Mouse (Mus musculus) kidney, embryonic 16.5 days (tissue): ENCODE results near the gene Ptprm. TPM values are rescaled to one million over a fixed set of nuclear protein-coding genes. Genes with fewer than 3 reads are reported as not detected.

Experiments
- ATAC-seq: fragments of 200-750 bp; cut with Nextera tagmentation; 2 replicates; pipeline ENCODE4 v1.8.0; 2017; ENCODE audit warnings: moderate TSS enrichment; ENCODE audit not compliant: low FRiP score, low TSS enrichment
- H3K27ac ChIP-seq: fragments of 300-500 bp; sonication (generic); 2 replicates; pipeline ENCODE4 v1.5.1; 2014; ENCODE audit warnings: low read length
- H3K27me3 ChIP-seq: fragments of 300-500 bp; sonication (generic); 2 replicates; pipeline ENCODE4 v1.6.1; 2014; ENCODE audit warnings: low read length, control low read depth, mixed read lengths; ENCODE audit not compliant: insufficient read depth
- H3K36me3 ChIP-seq: fragments of 300-500 bp; sonication (generic); 2 replicates; pipeline ENCODE4 v1.6.1; 2014; ENCODE audit warnings: low read length, control low read depth, mixed read lengths; ENCODE audit not compliant: insufficient read depth
- H3K4me1 ChIP-seq: fragments of 300-500 bp; sonication (generic); 2 replicates; pipeline ENCODE4 v1.6.1; 2014; ENCODE audit warnings: low read length, control low read depth, mixed read lengths; ENCODE audit not compliant: insufficient read depth
- H3K4me2 ChIP-seq: fragments of 300-500 bp; sonication (generic); replicated peaks from 2 replicates; pipeline ENCODE4 v1.6.1; 2014; ENCODE audit warnings: low read depth, low read length
- H3K4me3 ChIP-seq: fragments of 300-500 bp; sonication (generic); 2 replicates; pipeline ENCODE4 v1.5.1; 2014; ENCODE audit warnings: mild to moderate bottlenecking, low read length
- H3K9ac ChIP-seq: fragments of 300-500 bp; sonication (generic); replicated peaks from 2 replicates; pipeline ENCODE4 v1.6.1; 2014; ENCODE audit warnings: low read length
- H3K9me3 ChIP-seq: fragments of 300-500 bp; sonication (generic); 2 replicates; pipeline ENCODE4 v1.6.1; 2016; ENCODE audit warnings: low read length, control low read depth
- WGBS: fragments of 180-500 bp; shearing (Covaris S2); extraction: QIAGEN DNeasy Blood & Tissue Kit; methylation state at CpG from one replicate; pipeline ENCODE4 v1.1.7; 2014; 5-methylcytosine and 5-hydroxymethylcytosine counted together
- polyA plus RNA-seq: library from polyadenylated mRNA; unstranded; fragments of >200 nt; fragmentation: Nextera tagmentation; extraction: Ambion mirVana; gene quantifications from 2 replicates; pipeline ENCODE4 v1.2.1, GENCODE M21; 2015

Ptprm gene
- polyA plus RNA-seq, 1 experiment from 2014 or later, result 17.3 TPM

DNA sequence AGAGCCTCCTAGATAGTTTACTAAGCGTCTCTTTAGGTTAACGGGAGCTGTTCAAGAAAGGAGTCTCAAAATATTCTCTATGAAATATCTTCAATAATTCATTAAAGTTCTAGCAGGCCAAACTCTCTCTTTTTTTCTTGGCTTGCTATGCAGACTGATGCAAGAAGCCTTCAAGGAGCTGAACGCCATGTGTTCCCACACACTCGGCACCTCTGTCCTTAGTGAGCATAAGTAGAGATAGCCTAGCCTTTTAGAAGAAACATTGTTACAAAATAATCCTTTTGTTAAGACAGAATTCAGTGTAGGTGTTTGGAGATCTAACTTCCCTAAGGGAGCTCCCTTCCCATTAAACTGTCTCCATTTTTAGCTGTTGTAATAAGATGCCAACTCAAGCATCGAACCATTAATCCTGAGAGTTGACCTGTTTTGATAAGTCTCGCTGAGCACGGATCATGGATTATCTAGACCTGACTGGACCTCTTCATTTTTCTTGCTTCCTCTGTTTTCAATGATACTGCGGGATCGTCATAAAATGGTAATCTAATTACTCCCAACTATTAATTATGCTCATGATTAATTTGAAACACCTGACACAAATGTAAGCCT lies 85.7 kb downstream of the Ptprm start:
- WGBS, result 37% methylated on average over 9 of the region's 9 CpGs
- peak overlapping the region; percentile 37 for H3K27ac ChIP-seq
- H3K27me3 ChIP-seq, result no peaks in the 10 kb centered on the region
- H3K9me3 ChIP-seq, result no peaks in the 10 kb centered on the region
- no peak overlapping the region for H3K4me3 ChIP-seq
- no peak overlapping the region for H3K9ac ChIP-seq
- no peak overlapping the region for H3K4me2 ChIP-seq
- peaks cover 15% of the 10 kb centered on the region for H3K4me1 ChIP-seq
- peak; percentile 50; the same call in 1 of the 2 replicates for ATAC-seq
- H3K36me3 ChIP-seq, result no peaks in the 10 kb centered on the region

DNA sequence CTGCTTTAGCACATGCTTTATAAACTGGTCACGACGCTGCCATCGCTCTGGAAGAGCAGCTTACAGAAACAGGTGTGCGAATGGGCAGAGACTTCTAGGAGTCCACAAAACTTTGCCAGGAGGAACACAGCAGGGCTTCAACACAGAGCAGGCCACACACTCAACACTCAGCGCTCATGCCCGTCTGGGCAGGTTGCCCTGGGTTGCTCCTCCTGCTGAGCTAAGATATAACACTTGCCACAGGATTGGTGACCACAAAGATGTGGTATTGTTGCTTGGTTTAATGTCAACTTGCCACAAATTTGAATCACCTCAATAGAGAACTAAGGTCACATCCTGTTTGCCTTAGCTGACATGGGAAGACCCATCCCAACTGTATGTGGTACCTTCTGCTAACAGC lies 88.0 kb downstream of the Ptprm start:
- H3K9me3 ChIP-seq, result no peaks in the 10 kb centered on the region
- no peaks in the 10 kb centered on the region for H3K27me3 ChIP-seq
- peaks cover 15% of the 10 kb centered on the region for H3K4me1 ChIP-seq
- H3K36me3 ChIP-seq, result no peaks in the 10 kb centered on the region
- 94% methylated on average over 6 of the region's 6 CpGs for WGBS
- H3K27ac ChIP-seq, result no peak overlapping the region
- no peak overlapping the region for H3K4me3 ChIP-seq
- H3K9ac ChIP-seq, result no peak overlapping the region
- no peak for ATAC-seq
- no peak overlapping the region for H3K4me2 ChIP-seq

DNA sequence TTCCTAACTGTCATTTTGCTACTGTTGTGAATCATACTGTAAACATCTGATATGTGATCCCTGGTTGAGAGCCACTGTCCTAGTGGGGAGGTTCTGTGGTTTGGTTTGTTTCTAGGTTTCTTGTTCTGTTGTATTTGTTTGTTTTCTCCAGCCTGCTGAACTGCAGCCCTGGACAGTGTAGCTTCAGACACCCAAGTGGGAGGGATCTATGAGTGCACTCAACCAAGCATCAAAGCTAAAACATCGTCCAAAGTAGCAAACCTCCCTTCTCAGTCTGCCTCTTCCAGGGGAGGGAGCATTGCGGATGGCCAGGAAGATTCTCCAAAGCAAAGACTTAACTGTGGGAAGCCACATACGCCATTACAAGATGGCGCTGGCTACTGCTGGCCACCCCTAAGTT lies 88.7 kb downstream of the Ptprm start:
- H3K9ac ChIP-seq, result no peak overlapping the region
- no peak overlapping the region for H3K4me2 ChIP-seq
- H3K36me3 ChIP-seq, result no peaks in the 10 kb centered on the region
- H3K9me3 ChIP-seq, result no peaks in the 10 kb centered on the region
- 71% methylated on average over 4 of the region's 4 CpGs for WGBS
- H3K4me3 ChIP-seq, result no peak overlapping the region
- ATAC-seq, result peak; percentile 60; the same call in 1 of the 2 replicates
- no peak overlapping the region for H3K27ac ChIP-seq
- H3K27me3 ChIP-seq, result no peaks in the 10 kb centered on the region
- H3K4me1 ChIP-seq, result peaks cover 15% of the 10 kb centered on the region

DNA sequence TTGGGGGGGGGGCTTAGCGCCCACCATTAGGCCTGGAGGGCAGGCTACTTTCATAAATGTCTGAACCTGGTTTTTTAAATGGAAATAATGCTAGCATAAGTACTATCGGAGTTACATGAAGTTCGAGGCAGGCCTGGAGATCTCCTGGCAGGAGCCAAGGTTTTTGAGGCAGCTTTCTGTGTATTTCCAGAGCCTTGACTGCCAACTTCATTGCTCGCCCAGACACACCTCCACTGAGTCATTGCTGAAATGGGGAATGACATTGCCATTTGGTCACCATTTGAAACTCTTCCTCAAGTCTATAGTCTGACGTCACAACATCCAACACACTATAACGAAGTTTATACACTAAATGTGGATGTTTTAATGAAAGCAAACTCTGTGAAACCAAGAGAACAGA lies 89.5 kb downstream of the Ptprm start:
- no peaks in the 10 kb centered on the region for H3K27me3 ChIP-seq
- no peak overlapping the region for H3K4me3 ChIP-seq
- H3K4me2 ChIP-seq, result no peak overlapping the region
- H3K9ac ChIP-seq, result no peak overlapping the region
- H3K27ac ChIP-seq, result no peak overlapping the region
- no peaks in the 10 kb centered on the region for H3K36me3 ChIP-seq
- 90% methylated on average over 6 of the region's 6 CpGs for WGBS
- no peak for ATAC-seq
- H3K4me1 ChIP-seq, result peaks cover 15% of the 10 kb centered on the region
- no peaks in the 10 kb centered on the region for H3K9me3 ChIP-seq

DNA sequence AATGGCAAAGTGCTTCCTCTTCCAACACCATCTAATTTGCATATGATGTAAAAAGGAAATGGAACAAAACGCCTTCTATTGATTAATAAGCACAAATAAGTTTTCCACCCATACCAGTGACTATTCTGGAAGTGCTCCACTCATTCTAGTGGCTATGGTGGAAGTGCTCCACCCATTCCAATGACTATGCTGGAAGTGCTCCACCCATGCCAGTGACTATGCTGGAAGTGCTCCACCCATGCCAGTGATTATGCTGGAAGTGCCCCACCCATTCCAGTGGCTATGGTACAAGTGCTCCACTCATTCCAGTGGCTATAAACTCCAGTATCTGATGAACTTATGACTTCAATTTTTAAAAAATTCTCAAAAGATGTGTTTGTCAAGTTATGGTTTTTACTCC lies 91.2 kb downstream of the Ptprm start:
- Histone ChIP-seq H3K9ac (no peak overlapping the region), H3K27me3 (no peaks in the 10 kb centered on the region), H3K27ac (no peak overlapping the region), H3K4me2 (no peak overlapping the region), H3K4me3 (no peak overlapping the region), H3K9me3 (no peaks in the 10 kb centered on the region), H3K4me1 (peaks cover 8% of the 10 kb centered on the region), H3K36me3 (no peaks in the 10 kb centered on the region)
- WGBS, result 75% methylated on average over 1 of the region's 1 CpGs
- no peak for ATAC-seq

DNA sequence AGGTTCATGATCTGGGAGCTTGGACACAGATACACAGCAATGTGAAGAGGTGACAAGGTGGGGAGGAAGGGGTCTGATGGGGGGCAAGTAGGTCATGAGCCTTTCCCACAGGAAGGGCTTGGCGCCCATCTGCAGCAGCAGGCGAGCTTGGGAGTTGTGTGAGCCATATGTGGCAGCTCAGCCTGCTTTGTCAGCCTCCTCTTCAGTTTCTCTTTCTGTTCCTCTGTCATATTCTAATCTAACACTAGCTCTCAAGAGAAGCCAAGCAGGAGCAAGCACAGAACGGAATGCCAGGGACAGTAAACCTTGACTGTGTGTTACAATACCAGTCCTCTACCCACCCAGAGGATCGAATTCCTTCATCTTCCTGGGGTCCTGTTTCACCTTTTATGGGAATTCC lies 94.2 kb downstream of the Ptprm start:
- ATAC-seq, result no peak
- Histone ChIP-seq H3K4me2 (no peak overlapping the region), H3K4me3 (no peak overlapping the region), H3K4me1 (no peaks in the 10 kb centered on the region), H3K9me3 (no peaks in the 10 kb centered on the region), H3K27ac (no peak overlapping the region), H3K9ac (no peak overlapping the region), H3K36me3 (no peaks in the 10 kb centered on the region), H3K27me3 (no peaks in the 10 kb centered on the region)
- 64% methylated on average over 4 of the region's 4 CpGs for WGBS

DNA sequence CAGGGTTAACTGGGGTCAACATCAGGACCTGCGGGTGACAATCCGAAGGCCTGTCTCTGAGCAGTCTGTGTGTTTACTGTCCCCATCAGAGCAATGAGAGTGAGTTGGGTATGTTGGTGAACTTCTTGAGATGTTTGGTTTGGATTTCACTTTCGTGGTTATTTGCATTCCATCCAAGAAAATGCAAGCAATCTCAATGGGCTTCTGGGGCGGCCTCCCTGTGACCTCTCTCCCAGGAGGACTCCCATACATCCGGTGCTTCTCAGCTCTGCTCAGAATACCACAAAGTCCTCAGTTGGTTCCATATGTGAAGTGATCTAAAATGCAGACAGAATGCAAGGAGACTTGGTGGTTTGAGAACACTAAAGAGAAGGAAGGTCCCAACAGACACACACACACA lies 96.5 kb downstream of the Ptprm start:
- no peaks in the 10 kb centered on the region; the same call in 1 of the 2 replicates for H3K4me1 ChIP-seq
- 79% methylated on average over 5 of the region's 5 CpGs for WGBS
- H3K4me2 ChIP-seq, result no peak overlapping the region
- no peaks in the 10 kb centered on the region for H3K9me3 ChIP-seq
- ATAC-seq, result no peak
- H3K27me3 ChIP-seq, result no peaks in the 10 kb centered on the region
- H3K9ac ChIP-seq, result no peak overlapping the region
- H3K27ac ChIP-seq, result no peak overlapping the region
- no peaks in the 10 kb centered on the region for H3K36me3 ChIP-seq
- no peak overlapping the region for H3K4me3 ChIP-seq

- H3K36me3 ChIP-seq, result no peaks in the 10 kb centered on the region
- no peaks in the 10 kb centered on the region for H3K27me3 ChIP-seq
- no peaks in the 10 kb centered on the region; the same call in 1 of the 2 replicates for H3K4me1 ChIP-seq
- WGBS, result 82% methylated on average over 5 of the region's 6 CpGs
- no peak for ATAC-seq
- H3K9me3 ChIP-seq, result no peaks in the 10 kb centered on the region
- no peak overlapping the region for H3K27ac ChIP-seq
- H3K4me3 ChIP-seq, result no peak overlapping the region
- no peak overlapping the region for H3K4me2 ChIP-seq
- no peak overlapping the region for H3K9ac ChIP-seq
Observed at GRCm38 (mm10) chr17:67256171-67256570, 98.1 kb downstream of the Ptprm start.

DNA sequence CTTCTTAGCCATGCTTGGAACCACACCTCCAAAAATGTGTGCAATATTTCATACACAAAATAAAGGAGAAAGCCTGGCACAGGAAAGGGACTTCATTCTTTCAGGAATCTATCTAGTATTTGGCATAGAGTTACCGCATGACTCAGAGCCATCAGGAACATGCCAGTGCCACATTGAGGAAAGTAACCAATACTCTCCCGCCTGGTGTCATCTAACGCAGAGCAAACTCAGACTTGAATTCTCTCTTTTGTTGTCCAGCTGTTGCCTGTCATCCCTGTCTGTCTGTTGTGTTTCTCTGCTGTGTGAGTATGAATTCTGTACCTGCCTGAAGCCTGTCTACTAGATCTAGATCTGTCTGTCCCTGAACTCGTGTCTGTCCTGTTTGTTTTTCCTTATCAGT lies 100.8 kb downstream of the Ptprm start:
- Histone ChIP-seq H3K4me2 (no peak overlapping the region), H3K27ac (no peak overlapping the region), H3K4me3 (no peak overlapping the region), H3K27me3 (no peaks in the 10 kb centered on the region), H3K9me3 (no peaks in the 10 kb centered on the region), H3K4me1 (no peaks in the 10 kb centered on the region; the same call in 1 of the 2 replicates), H3K9ac (no peak overlapping the region), H3K36me3 (no peaks in the 10 kb centered on the region)
- 43% methylated on average over 4 of the region's 4 CpGs for WGBS
- no peak for ATAC-seq

GRCm38 (mm10) chr17:67252992-67253391 lies 101.3 kb downstream of the Ptprm start:
- Histone ChIP-seq H3K27me3 (no peaks in the 10 kb centered on the region), H3K36me3 (no peaks in the 10 kb centered on the region), H3K4me1 (no peaks in the 10 kb centered on the region; the same call in 1 of the 2 replicates), H3K9ac (no peak overlapping the region), H3K27ac (no peak overlapping the region), H3K4me3 (no peak overlapping the region), H3K9me3 (no peaks in the 10 kb centered on the region), H3K4me2 (no peak overlapping the region)
- 36% methylated on average over 6 of the region's 6 CpGs for WGBS
- peak; percentile 62; the same call in 1 of the 2 replicates for ATAC-seq
